Mouse (Mus musculus) granulocyte monocyte progenitor cell, adult 5-6 weeks (primary cell): ENCODE results near the gene Arfip1. TPM values are rescaled to one million over a fixed set of nuclear protein-coding genes. Genes with fewer than 3 reads are reported as not detected.
A peak's percentile ranks its signal among the peaks of the same experiment; 100 is the strongest.

Source experiments
- ATAC-seq: replicated peaks from 2 replicates; pipeline ENCODE4 v1.8.0; 2016; ENCODE audit warnings: mild to moderate bottlenecking, moderate TSS enrichment, inconsistent platforms; ENCODE audit not compliant: poor library complexity, severe bottlenecking
- total RNA-seq, 2 experiments: library from RNA; stranded (forward) in 1 of 2; stranded (reverse) in 1 of 2; fragments of 200-712, 200-1000 nt in 1 of 2; fragments of >200 nt in 1 of 2; fragmentation: Nextera tagmentation in 1 of 2; gene quantifications; 2 replicates each; pipeline ENCODE4 v1.2.3; 2014 to 2017

The Arfip1 gene
- total RNA-seq, 2 experiments from 2014 or later, result 18.5 to 40.3 TPM

- peak; percentile 65 for ATAC-seq
Measured at GRCm38 (mm10) chr3:84465822-84466500, 116.5 kb downstream of the Arfip1 start.

GRCm38 (mm10) chr3:84461687-84462086, 120.7 kb downstream of the Arfip1 start:
- ATAC-seq, result no peak

DNA sequence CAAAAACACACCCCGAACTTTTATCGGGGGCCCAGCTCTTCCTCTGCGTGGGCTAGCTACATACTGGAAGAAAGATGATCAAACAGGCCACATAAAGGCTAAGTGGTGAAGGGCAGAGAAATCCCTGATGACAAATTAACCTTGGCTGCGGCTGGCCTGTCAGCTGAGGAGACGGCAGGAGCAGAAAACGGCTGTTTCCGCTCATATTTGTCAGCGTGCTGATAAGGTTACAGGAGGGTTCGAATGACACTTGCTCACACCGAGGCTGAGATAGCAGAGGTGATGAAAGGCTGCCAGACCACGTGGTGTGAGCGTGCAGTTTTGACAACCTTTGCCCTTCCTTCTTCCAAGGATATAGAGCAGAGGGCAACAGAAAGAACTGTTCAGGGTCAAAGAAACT, 121.5 kb downstream of the Arfip1 start:
- ATAC-seq, result peak; percentile 61

DNA sequence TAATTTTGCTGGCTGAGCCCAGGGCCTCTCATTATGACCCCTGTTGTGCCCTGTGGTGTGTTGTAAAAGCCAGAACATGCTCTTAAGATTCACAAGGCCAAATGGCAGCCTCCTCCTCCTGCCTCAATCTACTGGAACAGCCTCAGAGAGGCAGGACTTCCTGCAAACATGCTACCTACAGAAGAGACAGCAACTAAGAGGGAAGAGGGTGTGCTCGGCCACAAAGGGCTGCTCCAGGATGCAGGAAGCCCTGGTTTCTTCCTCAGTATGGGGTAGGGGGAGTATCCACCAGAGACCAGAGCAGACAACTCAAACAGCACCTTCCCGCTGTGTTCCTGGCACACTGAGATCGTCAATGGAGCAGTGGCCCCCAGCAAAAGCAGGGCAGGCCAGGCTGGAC, 121.9 kb downstream of the Arfip1 start:
- peak; percentile 20 for ATAC-seq

GRCm38 (mm10) chr3:84455733-84456417, 126.5 kb downstream of the Arfip1 start:
- ATAC-seq, result peak; percentile 70

DNA sequence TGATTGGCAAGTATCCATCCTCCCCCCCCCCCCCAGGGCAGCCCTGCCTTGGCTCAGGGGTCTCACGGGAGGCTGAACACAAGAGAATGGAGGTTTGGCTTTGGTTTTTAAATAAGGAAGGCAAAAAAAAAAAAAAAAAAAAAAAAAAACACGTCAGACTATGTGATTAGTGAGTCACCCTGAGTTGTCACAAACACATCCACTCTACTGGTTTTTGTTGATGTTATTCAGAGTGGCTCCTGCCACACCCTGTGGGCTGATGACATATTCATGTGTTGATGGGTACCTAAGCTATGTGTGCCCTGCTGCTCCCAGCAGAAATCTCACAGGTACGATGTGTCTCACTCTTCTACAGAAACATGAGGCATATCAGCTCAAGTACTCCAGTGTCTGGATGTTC, 131.8 kb downstream of the Arfip1 start:
- ATAC-seq, result no peak

GRCm38 (mm10) chr3:84449015-84449414, 133.4 kb downstream of the Arfip1 start:
- no peak for ATAC-seq

- ATAC-seq, result no peak
Measured at GRCm38 (mm10) chr3:84447803-84448202, 134.6 kb downstream of the Arfip1 start.

Other genes with a start within 250 kb of the Arfip1 start
- gene Fhdc1, start 102.2 kb downstream of the Arfip1 start, total RNA-seq (2014; fragmentation: Nextera tagmentation), result not detected in 2 replicates
- 0.30 TPM in 1 of 2 replicates, not detected in the other for gene Fhdc1, start 102.2 kb downstream of the Arfip1 start, total RNA-seq (2017)
- not detected in 2 replicates for gene Tigd4, start 10.9 kb upstream of the Arfip1 start, total RNA-seq (2014; fragmentation: Nextera tagmentation)
- gene Tigd4, start 10.9 kb upstream of the Arfip1 start, total RNA-seq (2017), result not detected in 2 replicates
- gene Tmem154, start 83.6 kb upstream of the Arfip1 start, total RNA-seq (2014; fragmentation: Nextera tagmentation), result 4.8 and 7.6 TPM in 2 replicates
- 4.3 and 4.8 TPM in 2 replicates for gene Tmem154, start 83.6 kb upstream of the Arfip1 start, total RNA-seq (2017)
- 3.6 and 7.2 TPM in 2 replicates for gene Fbxw7, start 232.6 kb upstream of the Arfip1 start, total RNA-seq (2014; fragmentation: Nextera tagmentation)
- gene Fbxw7, start 232.6 kb upstream of the Arfip1 start, total RNA-seq (2017), result 13.3 and 14.8 TPM in 2 replicates